Mouse (Mus musculus) lung, postnatal 14 days (tissue): Measurements from ENCODE around the gene Arhgap40.
A peak's percentile ranks its signal among the peaks of the same experiment; 100 is the strongest.

Source experiments
- DNase-seq: peaks from one replicate; pipeline ENCODE4 v3.0.0; 2021

Gene Arhgap40

GRCm38 (mm10) chr2:158550067-158550466 lies 37.5 kb downstream of the Arhgap40 start:
- peak; percentile 88 for DNase-seq

GRCm38 (mm10) chr2:158554366-158554765 lies 41.8 kb downstream of the Arhgap40 start:
- no peak for DNase-seq

GRCm38 (mm10) chr2:158555252-158555651 lies 42.7 kb downstream of the Arhgap40 start:
- DNase-seq, result peak; percentile 43

- DNase-seq, result no peak
Observed at GRCm38 (mm10) chr2:158555812-158556211, 43.2 kb downstream of the Arhgap40 start.

GRCm38 (mm10) chr2:158556225-158556624 lies 43.6 kb downstream of the Arhgap40 start:
- DNase-seq, result peak; percentile 81

- no peak for DNase-seq
Observed at GRCm38 (mm10) chr2:158556750-158557149, 44.2 kb downstream of the Arhgap40 start.

- DNase-seq, result no peak
Observed at GRCm38 (mm10) chr2:158559945-158560344, 47.3 kb downstream of the Arhgap40 start.

GRCm38 (mm10) chr2:158560801-158561200 lies 48.2 kb downstream of the Arhgap40 start:
- no peak for DNase-seq

- DNase-seq, result no peak
Observed at GRCm38 (mm10) chr2:158561371-158562144, 49.0 kb downstream of the Arhgap40 start.

- DNase-seq, result peak; percentile 76
Observed at GRCm38 (mm10) chr2:158570421-158571081, 58.0 kb downstream of the Arhgap40 start.

- no peak for DNase-seq
Observed at GRCm38 (mm10) chr2:158579979-158580378, 67.4 kb downstream of the Arhgap40 start.

- DNase-seq, result peak; percentile 63
Observed at GRCm38 (mm10) chr2:158584621-158585358, 72.2 kb downstream of the Arhgap40 start.

GRCm38 (mm10) chr2:158588524-158589271 lies 76.1 kb downstream of the Arhgap40 start:
- DNase-seq, result no peak

GRCm38 (mm10) chr2:158590495-158590894 lies 77.9 kb downstream of the Arhgap40 start:
- no peak for DNase-seq

GRCm38 (mm10) chr2:158591286-158591685 lies 78.7 kb downstream of the Arhgap40 start:
- no peak for DNase-seq

- no peak for DNase-seq
Observed at GRCm38 (mm10) chr2:158593371-158593770, 80.8 kb downstream of the Arhgap40 start.

GRCm38 (mm10) chr2:158595103-158595502 lies 82.5 kb downstream of the Arhgap40 start:
- DNase-seq, result no peak

- no peak for DNase-seq
Observed at GRCm38 (mm10) chr2:158595577-158595976, 83.0 kb downstream of the Arhgap40 start.

- no peak for DNase-seq
Observed at GRCm38 (mm10) chr2:158596803-158597202, 84.2 kb downstream of the Arhgap40 start.
